Mouse (Mus musculus): ENCODE results near the gene Grin3b. TPM values are rescaled to one million over a fixed set of nuclear protein-coding genes. Genes with fewer than 3 reads are reported as not detected.

The Grin3b gene
- total RNA-seq, 2 experiments from 2014 or later, result 0.25 to 0.28 TPM

DNA sequence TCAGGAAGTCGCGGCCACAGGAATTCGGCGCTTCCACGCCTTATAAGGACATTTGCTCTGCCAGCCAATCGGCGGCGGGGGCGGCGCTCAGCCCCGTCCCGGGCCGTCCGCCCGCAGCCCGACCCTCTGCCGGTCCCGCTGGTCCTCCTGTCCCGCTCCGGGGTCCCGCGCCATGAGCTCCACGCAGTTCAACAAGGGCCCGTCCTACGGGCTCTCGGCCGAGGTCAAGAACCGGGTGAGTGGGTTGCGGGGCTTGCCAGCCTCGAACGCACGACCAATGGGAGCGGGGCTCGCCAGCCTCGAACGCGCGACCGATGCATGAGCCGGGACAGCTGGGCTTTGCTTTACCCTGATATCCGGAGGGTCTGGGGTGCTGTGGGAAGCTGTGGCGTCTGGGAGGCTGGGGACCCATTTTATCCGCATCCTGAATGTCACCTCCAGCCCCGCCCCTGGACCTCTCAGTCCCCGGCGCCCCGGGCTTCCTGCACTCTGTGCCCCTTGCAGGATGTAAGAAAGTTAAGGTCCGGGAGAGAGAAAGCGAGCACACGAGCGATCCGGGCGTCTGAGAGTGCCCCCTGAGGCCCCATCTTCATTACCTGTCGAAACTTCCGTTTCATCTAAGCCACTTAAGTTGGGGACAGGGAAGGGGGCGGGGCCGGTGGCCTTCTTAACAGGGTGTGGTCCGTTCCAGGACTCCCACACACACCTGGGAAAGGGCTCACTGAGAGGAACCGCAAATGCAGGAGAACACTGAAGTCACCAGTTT, 18.2 kb downstream of the Grin3b start, which contains the start of gene Cnn2:
Cnn2 (plus strand) TSS at position 79 of the 766 bp plus-strand sequence.
- TF ChIP-seq CTCF (IDR thresholded peaks at IDR 0.05), result no peak
- H3K4me3 ChIP-seq, result peak within 1 kb of the TSS; percentile 88
- intact Hi-C loops (cut with DNase I), result loop anchor here (5.0 kb wide), 1 partner anchor 64 kb away; no protein-coding TSS in a partner anchor
- DNase-seq, result peak; percentile 78
- peak within 1 kb of the TSS; percentile 99 for H3K27ac ChIP-seq

GRCm38 (mm10) chr10:79989272-79989786, 18.8 kb downstream of the Grin3b start:
- peak overlapping the region; percentile 88 for H3K4me3 ChIP-seq
- DNase-seq, result no peak
- TF ChIP-seq CTCF (IDR thresholded peaks at IDR 0.05), result no peak
- intact Hi-C loops (cut with DNase I), result loop anchor here (5.0 kb wide), 1 partner anchor 63 kb away; no protein-coding TSS in a partner anchor
- H3K27ac ChIP-seq, result peak overlapping the region; percentile 99

DNA sequence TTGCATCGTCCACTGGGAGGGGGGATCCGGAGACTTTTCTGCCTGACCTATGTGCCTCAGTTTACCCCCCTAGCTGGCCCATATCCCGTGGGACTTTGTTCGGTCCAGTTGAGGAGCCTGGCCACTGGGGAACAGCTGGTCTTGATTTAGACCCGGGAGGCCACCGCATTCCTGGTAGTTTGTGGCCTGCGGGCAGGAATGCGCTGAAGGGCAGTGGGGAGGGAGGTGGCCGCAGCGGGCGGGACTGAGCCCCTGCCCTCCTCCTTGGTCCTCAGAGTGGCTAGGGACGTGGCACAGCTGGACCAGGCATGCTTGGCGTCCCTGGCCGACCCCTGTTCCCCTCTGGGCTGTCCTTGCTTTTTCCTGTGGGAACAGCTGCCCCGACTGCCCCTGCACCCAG, 19.4 kb downstream of the Grin3b start:
- H3K4me3 ChIP-seq, result peak overlapping the region; percentile 88
- no peak for DNase-seq
- intact Hi-C loops (cut with DNase I), result loop anchor here (5.0 kb wide), 1 partner anchor 62 kb away; no protein-coding TSS in a partner anchor
- no peak for TF ChIP-seq CTCF (IDR thresholded peaks at IDR 0.05)
- H3K27ac ChIP-seq, result peak overlapping the region; percentile 99

- peak overlapping the region; percentile 7 for H3K4me3 ChIP-seq
- no peak for TF ChIP-seq CTCF (IDR thresholded peaks at IDR 0.05)
- intact Hi-C loops (cut with DNase I), result no loop called here
- no peak for DNase-seq
- no peak overlapping the region for H3K27ac ChIP-seq
Observed at GRCm38 (mm10) chr10:79991099-79991498, 20.6 kb downstream of the Grin3b start.

GRCm38 (mm10) chr10:79991548-79991947, 21.0 kb downstream of the Grin3b start:
- peak; percentile 29; the same call in 1 of the 2 replicates for TF ChIP-seq CTCF (IDR thresholded peaks at IDR 0.05)
- Histone ChIP-seq H3K4me3 (no peak overlapping the region), H3K27ac (no peak overlapping the region)
- intact Hi-C loops (cut with DNase I), result no loop called here
- no peak for DNase-seq

DNA sequence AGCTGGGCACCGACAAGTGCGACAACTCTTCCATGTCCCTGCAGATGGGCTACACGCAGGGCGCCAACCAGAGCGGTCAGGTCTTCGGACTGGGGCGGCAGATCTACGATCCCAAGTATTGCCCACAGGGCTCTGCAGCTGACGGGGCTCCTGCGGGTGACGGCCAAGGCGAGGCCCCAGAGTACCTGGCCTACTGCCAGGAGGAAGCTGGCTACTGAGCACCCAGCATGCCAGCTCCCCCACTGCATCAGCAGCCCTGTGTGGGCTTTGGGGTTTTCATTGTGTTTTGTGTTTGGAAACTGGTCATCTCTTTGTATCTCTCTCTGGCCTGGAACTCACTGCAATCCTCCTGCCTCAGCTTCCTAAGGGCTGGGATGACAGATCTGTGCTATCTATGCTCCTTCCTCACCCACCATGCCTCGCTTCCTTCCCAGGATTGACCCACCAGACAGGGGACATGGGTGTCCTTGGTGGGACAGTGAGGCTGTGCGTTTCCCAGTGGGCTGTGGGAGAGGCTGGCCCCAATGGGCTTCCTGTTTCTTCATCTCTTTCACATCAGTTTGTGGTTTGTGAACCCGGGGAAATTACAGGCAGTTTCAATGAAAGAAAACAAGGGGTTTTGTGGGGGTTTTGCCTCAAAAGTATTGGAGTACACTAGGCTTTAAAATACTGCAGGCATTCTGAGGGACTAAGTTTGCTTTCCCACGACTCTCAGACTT, 24.0 kb downstream of the Grin3b start:
- DNase-seq, result no peak
- H3K27ac ChIP-seq, result 0 out of 2 replicates have a peak overlapping the region, but pooled peaks have one; percentile 31
- H3K4me3 ChIP-seq, result no peak overlapping the region
- intact Hi-C loops (cut with DNase I), result loop anchor here (5.0 kb wide), 1 partner anchor 43 kb away; the partner anchor contains the start of gene Polr2e
- no peak for TF ChIP-seq CTCF (IDR thresholded peaks at IDR 0.05)

DNA sequence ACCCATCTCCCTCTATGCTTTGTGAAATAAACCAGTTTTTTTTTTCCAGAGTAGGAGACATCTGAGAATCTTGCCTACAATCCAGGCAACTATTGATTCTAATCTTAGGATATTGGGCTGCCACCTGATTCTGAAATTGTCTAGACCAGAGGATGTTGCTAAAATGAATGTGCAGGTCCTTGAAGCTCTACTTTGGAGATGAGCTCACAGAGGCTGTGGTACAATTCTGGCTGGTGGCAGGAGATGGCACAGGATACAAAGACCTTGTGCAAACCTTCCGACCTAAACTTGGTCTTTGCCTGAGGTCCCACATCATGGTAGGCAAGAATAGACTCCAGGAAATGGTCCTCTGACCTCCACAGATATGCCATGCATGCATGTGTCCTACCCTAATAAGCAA, 25.1 kb downstream of the Grin3b start:
- intact Hi-C loops (cut with DNase I), result loop anchor here (5.0 kb wide), 1 partner anchor 42 kb away; the partner anchor contains the start of gene Polr2e
- DNase-seq, result no peak
- TF ChIP-seq CTCF (IDR thresholded peaks at IDR 0.05), result no peak
- Histone ChIP-seq H3K27ac (peak overlapping the region; percentile 86), H3K4me3 (peak overlapping the region; percentile 83; the same call in 1 of the 2 replicates)

DNA sequence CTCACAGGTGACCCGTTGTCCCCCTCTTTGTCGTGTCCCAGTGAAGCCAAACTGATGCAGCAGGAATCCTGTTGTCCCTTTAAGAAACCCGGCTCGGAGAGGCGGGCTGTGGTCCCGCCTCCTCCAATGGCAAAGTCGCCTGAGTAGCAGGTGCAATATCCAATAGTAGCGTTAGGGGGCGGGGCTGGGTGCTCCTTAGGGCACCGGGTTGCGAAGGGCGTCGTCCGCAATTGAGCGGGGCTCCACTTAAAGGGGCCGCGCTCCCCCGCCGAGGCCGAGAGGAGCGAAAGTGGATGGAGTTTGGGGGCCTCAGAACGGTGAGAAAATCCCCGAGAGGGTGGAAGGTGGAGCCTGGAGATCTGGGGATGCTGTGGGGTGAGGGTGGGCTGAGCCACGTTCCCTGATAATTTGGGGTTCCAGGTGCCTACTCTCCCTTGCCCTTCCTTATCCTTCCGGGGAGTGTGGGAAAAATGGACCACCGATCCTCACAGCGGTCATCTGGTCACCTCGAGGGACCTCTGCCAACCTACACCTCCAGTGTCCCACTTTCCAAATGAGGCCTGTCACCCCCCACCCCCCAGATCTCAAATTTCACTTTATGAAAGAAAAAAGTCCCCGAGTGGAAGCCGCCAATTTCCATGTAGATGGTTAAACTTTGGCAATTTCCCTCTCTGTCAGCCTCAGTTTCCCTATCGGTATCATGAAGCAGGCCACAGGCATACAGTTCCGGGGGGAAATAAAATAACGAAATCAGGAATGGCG, 25.9 kb downstream of the Grin3b start, which contains the start of gene Abca7:
Abca7 (plus strand) TSS at position 223 of the 762 bp plus-strand sequence.
- intact Hi-C loops (cut with DNase I), result loop anchor here (5.0 kb wide), 1 partner anchor 41 kb away; the partner anchor contains the start of gene Polr2e
- peak within 1 kb of the TSS; percentile 86 for H3K27ac ChIP-seq
- peak; percentile 99 for DNase-seq
- H3K4me3 ChIP-seq, result peak within 1 kb of the TSS; percentile 83
- TF ChIP-seq CTCF (IDR thresholded peaks at IDR 0.05), result no peak

DNA sequence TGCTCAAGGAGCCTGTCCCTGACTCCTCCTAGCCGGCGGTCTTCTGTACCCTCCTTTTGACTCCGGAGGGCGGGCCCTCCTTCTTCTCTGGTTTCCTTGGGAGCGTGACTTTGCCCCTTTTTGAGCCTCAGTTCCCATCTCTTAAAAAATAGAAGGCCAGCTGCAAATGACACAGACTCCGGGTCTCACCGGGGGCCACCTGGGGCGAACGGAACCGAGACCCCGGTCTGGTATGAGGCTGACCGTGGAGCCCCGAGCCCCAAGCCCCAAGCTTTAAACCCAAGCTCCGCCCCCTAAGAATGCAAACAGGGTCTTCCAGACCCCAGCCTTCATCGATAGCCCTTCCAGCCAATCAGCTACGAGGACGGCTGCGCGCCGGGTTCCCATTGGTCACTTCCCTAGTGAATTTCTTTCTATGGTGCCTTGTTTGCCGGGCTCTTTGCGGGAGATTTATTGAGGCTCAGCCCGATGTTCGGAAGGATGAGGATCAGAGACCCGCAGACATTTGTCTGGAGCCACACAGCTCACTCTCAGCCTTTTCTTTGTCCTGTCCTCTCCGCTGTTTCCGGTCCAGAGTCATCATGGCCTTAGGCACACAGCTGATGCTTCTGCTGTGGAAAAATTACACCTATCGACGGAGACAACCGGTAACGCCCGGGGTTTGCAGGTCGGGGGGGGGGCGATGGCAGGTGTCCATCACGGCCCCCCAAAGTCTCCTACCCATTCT, 26.7 kb downstream of the Grin3b start:
- no peak for TF ChIP-seq CTCF (IDR thresholded peaks at IDR 0.05)
- Histone ChIP-seq H3K4me3 (peak overlapping the region; percentile 83), H3K27ac (peak overlapping the region; percentile 86)
- intact Hi-C loops (cut with DNase I), result loop anchor here (5.0 kb wide), 1 partner anchor 40 kb away; the partner anchor contains the start of gene Polr2e
- DNase-seq, result peak; percentile 78

GRCm38 (mm10) chr10:79997819-79998218, 27.3 kb downstream of the Grin3b start:
- H3K4me3 ChIP-seq, result peak overlapping the region; percentile 83
- H3K27ac ChIP-seq, result no peak overlapping the region
- intact Hi-C loops (cut with DNase I), result loop anchor here (5.0 kb wide), 1 partner anchor 39 kb away; the partner anchor contains the start of gene Polr2e
- no peak for TF ChIP-seq CTCF (IDR thresholded peaks at IDR 0.05)
- DNase-seq, result no peak

DNA sequence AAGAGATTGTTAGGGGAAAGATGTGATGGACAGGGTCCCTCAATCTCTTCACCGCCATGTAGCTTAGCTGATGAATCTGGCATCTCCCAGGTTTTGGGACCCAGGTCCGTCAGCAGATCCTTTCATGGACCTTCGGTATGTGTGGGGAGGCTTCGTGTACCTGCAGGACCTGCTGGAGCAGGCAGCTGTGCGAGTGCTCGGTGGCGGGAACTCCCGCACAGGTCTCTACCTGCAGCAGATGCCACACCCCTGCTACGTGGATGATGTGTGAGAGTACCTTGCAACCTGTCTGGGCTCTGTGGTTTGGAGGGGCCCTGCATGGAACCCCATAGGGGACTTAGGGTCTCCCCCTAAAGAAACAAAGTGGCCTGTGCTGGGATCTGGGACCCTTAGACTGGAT, 31.4 kb downstream of the Grin3b start:
- DNase-seq, result no peak
- intact Hi-C loops (cut with DNase I), result no loop called here
- no peak for TF ChIP-seq CTCF (IDR thresholded peaks at IDR 0.05)
- Histone ChIP-seq H3K4me3 (no peak overlapping the region), H3K27ac (no peak overlapping the region)

All from gastrocnemius, adult 2 months (tissue).